Mouse (Mus musculus): ENCODE measurements around the gene Zscan10. TPM values are rescaled to one million over a fixed set of nuclear protein-coding genes. Genes with fewer than 3 reads are reported as not detected.

Gene Zscan10
- 0.05 and 0.08 TPM in 2 replicates for polyA plus RNA-seq (2015; fragmentation: Nextera tagmentation; extraction: Ambion mirVana)

DNA sequence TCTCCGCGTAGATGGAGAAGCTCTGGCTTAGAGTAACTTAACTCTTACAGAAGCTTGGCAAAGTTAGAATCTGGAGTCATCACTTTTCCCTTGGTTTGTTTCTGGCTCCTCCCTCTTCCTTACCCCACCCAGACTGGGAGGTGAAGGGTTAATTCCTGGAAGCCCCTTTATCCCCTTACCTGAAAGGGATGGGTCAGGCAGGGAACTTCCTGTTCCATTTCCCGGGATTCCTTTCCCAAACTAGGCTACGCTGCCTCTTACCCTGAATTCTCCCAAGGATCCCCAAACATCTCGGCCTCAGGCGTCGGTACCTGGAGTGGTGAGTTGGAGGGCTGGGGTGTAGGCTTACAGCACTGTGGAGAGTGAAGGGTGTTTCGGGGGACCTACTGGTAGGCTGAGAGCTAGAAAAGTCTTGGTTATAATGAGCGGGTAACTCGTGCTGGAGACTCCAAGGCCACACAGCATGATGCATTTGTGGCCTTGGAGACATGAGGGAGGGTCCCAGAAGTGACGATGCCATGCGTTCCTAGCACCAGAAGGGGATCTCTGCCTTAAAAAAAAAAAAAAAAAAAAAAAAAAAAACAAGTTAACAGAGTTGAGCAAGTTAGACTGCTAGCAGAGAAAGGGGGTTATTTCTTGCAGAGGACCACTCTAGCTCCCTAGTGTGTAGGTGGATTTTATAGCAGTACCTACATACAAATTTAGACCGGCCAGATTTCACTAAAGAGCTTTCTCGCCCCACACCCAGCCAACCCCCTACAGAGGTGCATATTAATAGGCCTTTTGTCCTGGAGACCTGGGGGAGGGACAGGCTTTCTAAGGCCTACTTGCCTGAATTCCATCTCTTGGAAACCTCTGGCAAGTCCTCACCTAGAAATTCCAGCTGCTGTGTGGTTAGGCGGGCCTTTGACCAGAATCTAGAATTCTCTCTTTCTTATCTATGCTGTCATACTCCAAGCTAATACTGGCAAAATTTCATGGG is at the start of gene Zscan10:
Gene Zscan10 (plus strand): TSS at position 216 of the 982 bp plus-strand sequence.
- DNase-seq (ENCODE audit: low spot score) = no peak

DNA sequence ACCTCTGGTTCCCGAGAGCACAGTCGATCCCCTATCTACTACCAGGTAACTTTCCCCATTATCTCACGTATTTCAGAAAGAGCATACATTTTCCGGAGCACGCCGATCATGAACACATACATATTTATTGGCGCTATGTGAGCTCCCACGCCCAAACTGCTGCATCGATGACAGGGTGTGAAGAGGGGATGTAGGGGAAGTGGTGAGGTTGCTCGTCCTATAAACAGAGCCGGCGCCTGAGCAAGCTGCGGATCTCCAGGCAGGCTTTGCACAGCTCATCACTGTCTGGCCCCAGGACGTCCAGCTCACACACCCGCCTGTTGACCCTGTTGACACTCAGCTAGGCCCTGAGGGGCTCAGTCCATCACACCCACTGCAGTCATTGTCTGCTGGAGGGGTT is 49.8 kb upstream of the Zscan10 start:
- peak; percentile 53 for DNase-seq (ENCODE audit: low spot score)

DNA sequence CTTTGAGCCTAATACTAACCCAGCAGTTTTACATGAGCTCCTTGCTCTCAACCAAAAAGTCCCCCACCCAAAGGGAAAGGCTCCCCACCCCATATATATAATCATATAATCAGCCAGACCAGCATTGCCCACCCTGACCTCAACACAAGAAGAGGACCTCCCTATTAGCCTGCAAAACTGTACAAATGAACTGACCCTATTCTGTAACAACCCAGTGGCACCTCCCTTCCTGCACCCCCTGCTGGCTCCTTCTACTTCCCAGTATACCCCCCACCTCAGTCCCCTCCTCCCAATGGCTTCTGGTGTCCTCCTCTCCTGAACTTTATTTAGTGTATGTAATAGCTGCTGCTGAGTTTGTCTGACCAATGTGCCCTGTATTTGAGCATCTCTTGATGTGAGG is 49.2 kb upstream of the Zscan10 start:
- no peak for DNase-seq (ENCODE audit: low spot score)

GRCm38 (mm10) chr17:23551963-23552362 is 48.7 kb upstream of the Zscan10 start:
- no peak for DNase-seq (ENCODE audit: low spot score)

GRCm38 (mm10) chr17:23552896-23553633 is 47.6 kb upstream of the Zscan10 start:
- DNase-seq (ENCODE audit: low spot score) = no peak

GRCm38 (mm10) chr17:23553634-23554120 is 47.0 kb upstream of the Zscan10 start:
- no peak for DNase-seq (ENCODE audit: low spot score)

DNA sequence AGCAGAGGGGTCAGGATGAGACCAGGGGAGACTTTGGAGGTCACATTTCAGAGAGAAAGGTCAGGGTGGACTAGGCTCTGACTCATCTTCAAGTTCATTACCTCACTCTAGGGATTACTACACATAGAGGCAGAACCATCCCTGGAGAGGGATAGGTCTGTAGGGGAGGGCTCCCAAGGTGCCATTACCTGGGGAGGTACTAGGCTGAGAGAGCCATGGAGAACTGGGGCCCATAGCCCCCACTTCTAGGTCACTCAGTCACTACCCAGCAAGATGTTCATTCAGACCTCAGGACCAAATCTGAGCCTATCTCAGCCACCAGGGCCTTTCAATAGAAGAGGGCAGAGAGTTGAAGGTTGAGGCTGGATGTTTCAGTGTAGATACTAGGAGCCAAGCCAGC is 46.3 kb upstream of the Zscan10 start:
- no peak for DNase-seq (ENCODE audit: low spot score)

GRCm38 (mm10) chr17:23555243-23555916 is 45.3 kb upstream of the Zscan10 start:
- DNase-seq (ENCODE audit: low spot score) = no peak

- DNase-seq (ENCODE audit: low spot score) = peak; percentile 61
These were observed 40.9 kb upstream of the Zscan10 start for GRCm38 (mm10) chr17:23559767-23560166.

GRCm38 (mm10) chr17:23563595-23564367 is 36.9 kb upstream of the Zscan10 start, which contains the start of gene Zfp213:
TSS of gene Zfp213 (minus strand) at chr17:23564238.
- peak; percentile 97 for DNase-seq (ENCODE audit: low spot score)

GRCm38 (mm10) chr17:23564368-23564715 is 36.3 kb upstream of the Zscan10 start:
- DNase-seq (ENCODE audit: low spot score) = no peak

DNA sequence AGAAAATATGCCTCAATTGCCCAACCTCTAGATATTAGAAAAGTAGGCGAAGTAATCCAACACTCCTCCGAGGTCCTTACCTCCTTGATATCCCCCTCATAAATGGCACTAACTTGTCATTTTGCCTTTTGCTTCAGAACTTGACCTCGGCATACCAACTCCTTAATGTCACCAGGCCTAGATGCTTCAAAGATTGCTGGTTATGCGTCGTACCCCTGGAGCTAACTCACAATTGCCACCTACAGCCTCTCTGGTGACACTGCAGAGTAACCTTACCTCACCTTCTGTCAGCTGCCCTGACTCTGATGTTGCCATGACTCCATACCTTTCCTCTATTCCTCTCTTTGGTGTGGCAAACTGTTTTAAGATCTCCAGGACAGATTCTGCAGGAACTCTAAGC is 33.9 kb upstream of the Zscan10 start:
- DNase-seq (ENCODE audit: low spot score) = peak; percentile 44

DNA sequence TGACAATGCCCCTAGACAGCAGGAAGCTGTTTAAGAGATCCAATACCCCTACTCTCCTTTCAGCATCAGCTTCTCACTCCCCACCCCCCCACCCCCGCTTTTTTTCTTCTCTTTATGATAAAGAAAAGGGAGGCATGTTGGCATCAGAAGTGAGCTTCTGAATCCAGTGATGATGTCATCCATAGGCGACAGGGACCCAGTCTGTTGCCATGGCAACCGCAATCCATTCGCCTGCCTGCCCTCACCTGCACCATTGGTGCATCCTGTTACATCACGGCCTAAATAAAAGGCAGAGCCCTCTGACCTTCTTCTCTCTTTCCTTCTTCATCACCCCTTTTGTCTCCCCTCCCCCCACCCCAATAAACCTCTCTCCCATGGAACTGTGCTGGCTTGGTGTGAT is 32.3 kb upstream of the Zscan10 start:
- no peak for DNase-seq (ENCODE audit: low spot score)

DNA sequence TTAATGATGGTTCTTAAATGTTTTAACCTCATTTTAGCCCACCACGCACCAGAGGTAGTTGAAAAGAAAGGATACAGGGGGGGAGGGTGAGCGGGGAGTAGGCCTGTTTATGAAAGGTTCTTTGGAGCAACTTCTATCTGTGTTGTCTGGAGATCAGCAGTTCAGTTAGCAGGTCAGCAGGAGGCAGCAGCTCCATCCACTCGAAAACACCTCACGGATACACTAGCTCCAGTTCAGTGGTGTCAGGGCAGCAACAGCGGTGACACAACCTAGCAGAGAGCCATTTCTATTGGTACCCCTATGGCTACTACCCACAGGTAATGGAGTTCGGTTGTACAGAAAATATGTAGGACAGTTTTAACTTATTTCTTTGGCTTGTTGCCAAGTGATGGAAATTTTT is 30.6 kb upstream of the Zscan10 start:
- peak; percentile 53 for DNase-seq (ENCODE audit: low spot score)

DNA sequence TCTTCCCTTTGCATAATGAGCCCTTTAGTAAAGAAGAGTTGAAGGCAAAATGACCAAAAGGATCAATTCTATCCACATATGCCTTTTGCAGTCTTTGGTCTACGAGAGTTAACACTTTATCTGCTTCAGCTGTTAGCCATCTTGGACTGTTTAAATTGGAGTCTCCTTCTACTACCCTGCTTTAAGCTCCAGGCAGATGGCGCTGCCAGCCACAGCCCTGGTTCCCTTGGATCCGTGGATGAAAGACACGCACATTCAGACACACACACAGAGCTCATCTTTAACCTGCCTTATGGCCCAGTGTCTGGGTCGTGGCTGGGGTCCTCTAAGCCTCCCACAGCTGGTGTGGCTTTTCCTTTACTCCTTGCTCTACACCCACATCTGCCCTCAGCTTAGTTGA is 29.6 kb upstream of the Zscan10 start:
- DNase-seq (ENCODE audit: low spot score) = no peak

DNA sequence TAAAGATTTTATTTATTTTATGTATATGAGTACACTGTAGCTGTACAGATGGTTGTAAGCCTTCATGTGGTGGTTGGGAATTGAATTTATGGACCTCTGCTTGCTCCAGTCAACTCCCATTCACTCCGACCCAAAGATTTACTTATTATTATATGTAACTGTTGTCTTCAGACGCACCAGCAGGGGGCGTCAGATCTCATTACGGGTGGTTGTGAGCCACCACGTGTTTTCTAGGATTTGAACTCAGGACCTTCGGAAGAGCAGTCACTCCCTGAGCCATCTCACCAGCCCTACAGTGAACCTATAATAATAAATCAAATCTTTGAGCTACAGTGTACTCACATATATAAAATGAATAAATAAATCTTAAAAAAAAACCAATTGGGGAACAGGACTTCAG is 28.6 kb upstream of the Zscan10 start:
- DNase-seq (ENCODE audit: low spot score) = no peak

DNA sequence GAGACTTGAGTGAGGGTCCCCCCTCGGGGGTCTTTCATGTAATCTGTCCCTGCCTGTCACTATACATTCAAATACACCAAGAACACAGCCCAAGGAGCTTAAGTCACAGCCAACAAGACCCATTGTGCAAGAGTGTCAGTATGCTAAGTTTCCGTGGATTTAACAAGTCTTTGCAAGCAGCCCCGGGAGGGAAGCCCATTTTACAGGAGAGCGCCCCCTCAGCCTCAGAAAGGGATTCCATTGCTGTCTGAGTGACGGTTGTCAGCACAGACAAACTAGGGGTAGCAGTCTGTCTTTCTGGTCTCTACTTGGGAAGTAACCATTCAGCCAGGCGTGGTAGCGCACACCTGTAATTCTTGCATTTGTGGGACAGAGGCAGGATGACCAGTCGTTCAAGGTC is 26.5 kb upstream of the Zscan10 start:
- DNase-seq (ENCODE audit: low spot score) = no peak

DNA sequence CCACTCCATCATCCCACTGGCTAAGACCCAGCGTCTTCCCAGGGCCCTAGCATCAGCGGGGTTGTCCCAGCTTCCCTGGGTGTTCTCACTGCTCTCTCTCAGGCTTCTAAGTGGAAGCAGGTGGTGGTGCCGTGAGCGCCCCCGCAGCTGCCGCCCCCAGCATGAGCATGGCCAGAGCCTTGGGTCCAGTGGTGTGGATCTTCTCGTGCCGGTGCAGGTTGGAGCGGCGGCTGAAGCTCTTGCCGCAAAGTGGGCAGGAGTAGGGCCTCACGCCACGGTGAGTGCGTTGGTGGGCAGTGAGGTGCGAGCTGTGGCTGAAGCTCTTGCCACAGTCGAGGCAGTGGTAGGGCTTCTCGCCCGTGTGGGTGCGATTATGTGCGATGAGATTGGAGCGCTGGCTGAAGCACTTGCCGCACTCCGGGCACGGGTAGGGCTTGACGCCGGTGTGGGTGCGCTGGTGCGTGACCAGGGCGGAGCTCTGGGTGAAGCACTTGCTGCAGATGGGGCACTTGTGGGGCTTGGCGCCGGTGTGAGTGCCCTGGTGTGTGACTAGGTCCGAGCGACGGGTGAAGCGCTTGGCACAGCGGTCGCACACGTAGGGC is 24.6 kb upstream of the Zscan10 start:
- DNase-seq (ENCODE audit: low spot score) = no peak

DNA sequence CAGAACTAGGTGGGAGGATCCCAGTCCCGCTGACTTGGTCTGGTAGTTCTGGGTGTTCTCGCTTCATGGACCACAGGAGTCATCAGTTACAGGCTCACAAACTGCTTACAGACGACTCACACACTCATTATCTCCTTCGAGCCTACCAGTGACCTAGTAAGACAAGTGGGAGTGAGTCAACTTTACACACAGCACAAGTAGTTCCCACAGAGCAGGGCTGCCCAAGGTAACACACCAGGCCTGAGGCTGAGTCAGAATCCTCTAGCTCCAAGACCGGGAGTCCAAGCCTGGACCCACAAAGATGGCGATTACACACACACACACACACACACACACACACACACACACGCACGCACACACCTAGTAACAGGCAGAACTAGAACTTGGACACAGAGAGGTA is 15.9 kb upstream of the Zscan10 start:
- DNase-seq (ENCODE audit: low spot score) = no peak

DNA sequence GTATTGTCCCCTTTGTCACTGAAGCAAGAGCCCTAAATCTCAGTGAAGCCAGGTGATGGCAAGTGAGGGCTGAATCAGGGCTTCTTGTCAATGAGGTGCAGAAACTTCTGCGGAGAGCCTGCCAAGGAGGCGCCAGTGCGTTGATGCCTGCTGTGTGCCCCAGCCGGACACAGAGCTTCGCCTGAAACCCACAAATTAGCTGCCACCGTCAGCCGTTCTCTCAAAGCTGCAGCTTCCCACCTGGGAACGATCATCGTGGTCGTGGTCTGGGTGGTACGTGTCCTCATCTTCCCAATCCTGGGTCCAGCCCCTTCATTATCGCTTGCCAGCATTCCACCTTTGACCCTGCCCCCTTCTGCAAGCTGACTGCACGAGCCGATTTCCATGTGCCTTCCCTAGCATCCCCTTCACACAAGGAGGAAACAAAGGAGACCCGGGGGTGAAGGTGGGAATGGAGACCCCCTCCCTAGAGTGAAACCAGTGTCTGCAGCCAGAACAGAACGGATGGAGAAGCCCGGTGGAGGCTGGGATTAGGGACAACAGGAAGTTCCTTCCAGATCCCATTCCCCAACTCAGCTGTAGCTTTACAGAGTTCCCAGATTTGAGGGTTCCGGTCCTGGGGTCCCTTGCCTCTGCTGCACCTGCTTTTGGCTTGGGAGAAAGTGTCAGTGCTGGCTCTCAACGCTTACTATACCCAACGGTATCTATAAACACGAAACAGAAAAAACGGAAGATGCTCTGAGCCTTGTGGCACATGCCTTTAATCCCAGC is 14.8 kb upstream of the Zscan10 start:
- no peak for DNase-seq (ENCODE audit: low spot score)

Data from thymus, postnatal 0 days (tissue).